Mouse (Mus musculus): ENCODE measurements around the gene Ccrl2. TPM values are rescaled to one million over a fixed set of nuclear protein-coding genes. Genes with fewer than 3 reads are reported as not detected.

Ccrl2 gene
- total and polyA plus RNA-seq, 3 experiments = 4.8 to 10.1 (median 8.0) TPM

Other genes with a start within 250 kb of the Ccrl2 start
- not detected for gene Prss44, start 243.5 kb downstream of the Ccrl2 start, total RNA-seq (2021)
- not detected in 2 replicates for gene Prss44, start 243.5 kb downstream of the Ccrl2 start, polyA plus RNA-seq (2012; rRNA removed)
- not detected for gene Prss43, start 230.8 kb downstream of the Ccrl2 start, total RNA-seq (2021)
- gene Prss43, start 230.8 kb downstream of the Ccrl2 start, polyA plus RNA-seq (2012; rRNA removed) = not detected in 2 replicates
- not detected for gene Prss45, start 222.9 kb downstream of the Ccrl2 start, total RNA-seq (2021)
- not detected in 2 replicates for gene Prss45, start 222.9 kb downstream of the Ccrl2 start, polyA plus RNA-seq (2012; rRNA removed)
- not detected for gene Prss46, start 213.0 kb downstream of the Ccrl2 start, total RNA-seq (2021)
- not detected in 2 replicates for gene Prss46, start 213.0 kb downstream of the Ccrl2 start, polyA plus RNA-seq (2012; rRNA removed)
- gene Prss50, start 199.6 kb downstream of the Ccrl2 start, total RNA-seq (2021) = not detected
- gene Prss50, start 199.6 kb downstream of the Ccrl2 start, polyA plus RNA-seq (2012; rRNA removed) = not detected in 2 replicates
- 10 to 100 TPM; 13.3 to 20.2 TPM for gene Als2cl, start 177.6 kb downstream of the Ccrl2 start, total RNA-seq (2021)
- gene Als2cl, start 177.6 kb downstream of the Ccrl2 start, polyA plus RNA-seq (2012; rRNA removed) = 43.0 and 52.5 TPM in 2 replicates
- 1 to 10 TPM; 2.0 to 3.9 TPM for gene Tmie, start 177.4 kb downstream of the Ccrl2 start, total RNA-seq (2021)
- gene Tmie, start 177.4 kb downstream of the Ccrl2 start, polyA plus RNA-seq (2012; rRNA removed) = 2.2 and 4.6 TPM in 2 replicates
- gene Fam240a, start 140.7 kb downstream of the Ccrl2 start, total RNA-seq (2021) = not detected
- gene Fam240a, start 140.7 kb downstream of the Ccrl2 start, polyA plus RNA-seq (2012; rRNA removed) = not detected in 2 replicates
- not detected for gene Tdgf1, start 111.4 kb downstream of the Ccrl2 start, total RNA-seq (2021)
- not detected in 2 replicates for gene Tdgf1, start 111.4 kb downstream of the Ccrl2 start, polyA plus RNA-seq (2012; rRNA removed)
- 10 to 100 TPM in 1 of 2 experiments, 1 to 10 TPM in 1; 8.0 to 18.5 TPM for gene Lrrc2, start 106.0 kb downstream of the Ccrl2 start, total RNA-seq (2021)
- 0.34 and 0.39 TPM in 2 replicates for gene Lrrc2, start 106.0 kb downstream of the Ccrl2 start, polyA plus RNA-seq (2012; rRNA removed)
- gene Rtp3, start 66.9 kb downstream of the Ccrl2 start, total RNA-seq (2021) = 1 to 10 TPM; 3.9 to 4.7 TPM
- 8.7 and 8.8 TPM in 2 replicates for gene Rtp3, start 66.9 kb downstream of the Ccrl2 start, polyA plus RNA-seq (2012; rRNA removed)
- 1 to 10 TPM in 1 of 2 experiments, under 1 TPM in 1; 0.86 to 2.1 TPM for gene Ltf, start 38.2 kb downstream of the Ccrl2 start, total RNA-seq (2021)
- gene Ltf, start 38.2 kb downstream of the Ccrl2 start, polyA plus RNA-seq (2012; rRNA removed) = 0.26 TPM in 1 of 2 replicates, not detected in the other
- 10 to 100 TPM; 51.4 to 60.7 TPM for gene Lrrfip2, start 60.1 kb upstream of the Ccrl2 start, total RNA-seq (2021)
- gene Lrrfip2, start 60.1 kb upstream of the Ccrl2 start, polyA plus RNA-seq (2012; rRNA removed) = 10.7 and 11.6 TPM in 2 replicates
- 10 to 100 TPM; 15.0 to 17.5 TPM for gene Mlh1, start 214.3 kb upstream of the Ccrl2 start, total RNA-seq (2021)
- gene Mlh1, start 214.3 kb upstream of the Ccrl2 start, polyA plus RNA-seq (2012; rRNA removed) = 11.0 and 13.2 TPM in 2 replicates
- gene Epm2aip1, start 214.4 kb upstream of the Ccrl2 start, total RNA-seq (2021) = 10 to 100 TPM; 33.5 to 44.2 TPM
- 6.4 and 7.7 TPM in 2 replicates for gene Epm2aip1, start 214.4 kb upstream of the Ccrl2 start, polyA plus RNA-seq (2012; rRNA removed)

All from adrenal gland, adult 2 months (tissue).